Mouse (Mus musculus) neural tube, embryonic 10.5 days (tissue): Measurements from ENCODE around the gene Helb.
"Not testable (repeated sequence)": the region's sequence is repeated elsewhere in the genome, so short reads cannot be mapped to it uniquely, and the experiment has no call there.

Source experiments
- DNase-seq: peaks from one replicate; pipeline ENCODE4 v3.0.0-alpha.2; 2017; ENCODE audit warnings: low spot score; ENCODE audit errors: extremely low spot score

Gene Helb

DNA sequence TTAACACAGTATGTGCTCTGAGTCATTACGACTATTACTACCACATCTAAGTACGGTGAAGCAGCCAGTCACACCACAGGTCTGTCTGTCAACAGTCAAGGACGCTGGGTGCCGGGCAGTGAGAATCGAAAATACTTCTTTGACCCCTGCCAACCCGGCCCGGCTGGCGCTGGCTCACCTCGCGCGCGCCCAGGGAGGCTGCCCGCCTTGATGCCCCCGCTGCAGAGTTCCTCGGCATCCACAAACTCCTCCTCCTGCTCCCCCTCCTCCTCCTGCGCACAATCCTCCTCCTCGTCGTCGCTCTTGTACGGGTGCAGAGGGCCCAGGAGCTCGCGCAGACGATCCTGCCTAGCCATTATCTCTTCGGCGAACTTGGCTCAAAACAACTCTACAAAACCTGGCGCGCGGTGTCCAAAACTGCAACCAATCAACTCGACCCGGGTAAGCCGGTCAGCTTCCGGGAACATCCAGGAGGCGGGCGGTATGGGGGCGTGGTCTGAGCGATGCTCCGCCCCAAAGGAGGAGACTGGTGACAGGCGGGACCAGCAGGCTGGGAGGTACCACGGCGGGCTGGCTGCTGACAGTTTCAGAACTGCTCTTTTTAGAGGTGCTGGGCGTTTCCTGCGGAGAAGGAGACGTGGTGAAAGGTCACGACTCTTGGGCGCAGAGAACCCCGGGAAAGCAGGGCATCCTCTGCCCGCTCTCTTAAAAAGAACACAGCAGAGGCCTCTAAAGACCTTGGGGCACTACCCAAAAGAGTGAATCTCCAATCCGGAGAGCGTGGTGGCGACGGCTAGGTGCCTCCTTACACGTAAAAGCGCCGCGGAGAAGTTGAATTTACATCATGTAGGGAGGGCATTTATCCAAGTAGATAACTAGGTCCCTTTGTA, at the start of gene Helb:
Gene Helb, minus strand, starts transcription at position 481 of the 890 bp plus-strand sequence.
- peak; percentile 96 for DNase-seq

DNA sequence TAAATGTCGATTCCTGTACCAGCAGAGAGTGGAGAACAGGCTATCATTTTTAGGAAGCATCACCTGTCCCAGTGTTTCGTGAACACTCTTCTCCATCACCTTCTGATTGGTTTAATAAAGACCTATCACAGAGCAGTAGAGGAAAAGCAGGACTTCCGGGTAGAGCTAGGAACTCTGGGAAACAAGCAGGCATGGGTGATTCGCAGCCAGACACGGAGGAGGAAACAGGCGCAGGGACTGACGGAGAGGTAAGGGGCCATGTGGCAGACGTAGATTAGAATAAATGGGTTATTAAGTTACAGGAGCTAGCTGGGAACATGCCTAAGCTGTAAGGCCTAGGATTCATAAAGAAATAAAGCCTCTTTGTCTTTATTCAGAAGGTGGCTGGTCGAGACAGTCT, 47.7 kb upstream of the Helb start:
- no peak for DNase-seq

DNA sequence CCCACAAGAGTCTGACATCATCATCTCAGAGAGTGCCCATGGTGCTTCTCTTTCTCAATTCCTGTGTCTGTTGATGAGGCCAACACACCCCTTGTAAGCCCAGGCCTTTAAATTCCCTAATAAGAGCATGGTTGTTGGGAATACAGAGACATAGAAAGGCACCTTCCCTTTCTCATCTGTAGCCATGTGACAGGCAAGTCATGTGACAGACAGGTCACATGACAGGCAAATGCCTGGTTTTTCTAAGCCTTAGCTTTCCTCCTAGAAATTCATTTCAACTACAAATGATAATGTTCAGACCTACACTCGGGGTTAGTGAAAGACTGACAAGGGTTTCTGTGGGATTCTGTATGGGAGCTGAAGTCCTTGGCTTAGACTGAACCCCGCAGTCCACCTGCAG, 41.1 kb upstream of the Helb start:
- no peak for DNase-seq

DNA sequence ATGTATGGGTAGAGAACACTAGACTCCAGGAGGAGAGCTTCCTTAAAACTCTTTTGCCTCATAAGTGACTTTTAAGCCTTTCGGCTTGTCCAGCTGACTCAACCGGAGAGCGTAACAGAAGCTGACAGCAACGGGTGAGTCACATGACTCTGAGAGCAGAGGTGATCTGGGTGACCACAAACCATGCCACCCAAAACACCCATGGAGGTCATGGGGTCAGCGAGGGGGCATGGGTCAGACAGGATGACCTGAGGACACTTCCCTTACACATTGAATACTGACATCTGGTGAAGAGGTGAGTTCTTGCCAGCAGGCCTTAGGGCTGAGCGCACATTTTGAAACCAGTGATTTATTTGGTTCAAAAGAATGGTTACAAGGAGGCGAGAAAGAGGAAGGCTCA, 38.9 kb upstream of the Helb start:
- DNase-seq, result no peak

GRCm38 (mm10) chr10:120140916-120141516, 28.2 kb upstream of the Helb start:
- DNase-seq, result no peak

DNA sequence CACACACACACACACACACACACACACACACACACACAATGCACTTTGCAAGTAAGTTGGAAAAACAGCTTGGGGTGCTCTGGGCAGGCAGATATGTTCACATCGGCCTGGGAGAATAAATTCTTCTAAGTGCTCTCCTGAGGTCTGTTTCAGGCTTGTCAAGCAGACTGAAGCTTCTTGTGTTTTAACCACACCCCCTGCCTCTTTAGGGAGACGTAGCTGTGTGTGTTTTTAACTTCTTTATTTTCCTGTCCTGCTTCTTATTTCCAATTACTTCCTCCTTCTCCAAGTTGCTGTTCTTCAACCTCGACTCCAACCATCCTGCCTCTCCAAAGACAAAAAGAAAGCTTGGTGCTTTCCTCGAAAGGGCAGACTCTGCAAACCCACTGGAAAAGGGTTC, 27.4 kb upstream of the Helb start:
- no peak for DNase-seq

DNA sequence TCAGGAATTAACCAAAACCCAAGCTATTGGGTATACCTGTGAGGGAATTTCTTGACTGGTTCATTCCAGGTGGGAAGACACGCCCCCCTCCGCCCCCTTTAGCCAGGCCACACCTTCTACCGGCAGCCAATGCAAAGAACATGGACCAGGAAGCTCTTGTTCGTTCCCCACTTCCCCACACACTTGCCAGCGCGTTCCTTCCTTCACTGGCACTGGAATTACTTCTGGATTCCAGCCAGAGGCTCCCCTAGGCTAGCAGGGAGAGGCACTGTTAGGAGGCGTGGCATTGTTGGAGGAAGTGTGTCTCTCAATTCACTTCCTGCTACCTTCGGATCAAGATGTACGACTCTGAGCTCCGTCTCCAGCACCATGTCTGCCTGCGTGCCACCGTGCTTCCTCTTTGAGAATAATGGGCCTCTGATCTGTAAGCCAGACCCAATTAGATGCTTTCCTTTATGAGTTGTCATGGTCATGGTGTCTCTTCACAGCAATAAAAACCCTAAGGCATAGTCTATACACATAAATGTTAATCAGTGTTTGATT, 23.3 kb upstream of the Helb start:
- DNase-seq, result no peak

- no peak for DNase-seq
Measured at GRCm38 (mm10) chr10:120133697-120134096, 20.9 kb upstream of the Helb start.

DNA sequence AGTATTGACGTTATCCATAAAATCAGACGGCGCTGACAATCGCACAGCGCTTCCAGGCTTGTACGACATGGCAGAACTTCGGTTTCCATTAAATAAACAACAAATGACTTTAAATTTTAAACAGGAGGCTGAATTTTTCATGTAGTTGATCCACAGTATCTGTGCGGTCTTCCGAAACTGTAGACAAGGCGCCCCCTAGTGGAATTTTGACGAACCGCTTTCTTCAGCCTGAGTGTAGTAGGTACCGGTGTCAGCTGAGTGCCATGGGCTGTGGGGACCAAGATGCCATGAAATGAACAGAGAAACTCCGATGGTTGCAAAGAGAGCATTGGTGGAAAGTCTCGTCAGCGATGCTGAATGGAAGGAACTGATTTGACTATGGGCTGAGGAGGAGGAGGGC, 17.8 kb upstream of the Helb start:
- peak; percentile 42 for DNase-seq

DNA sequence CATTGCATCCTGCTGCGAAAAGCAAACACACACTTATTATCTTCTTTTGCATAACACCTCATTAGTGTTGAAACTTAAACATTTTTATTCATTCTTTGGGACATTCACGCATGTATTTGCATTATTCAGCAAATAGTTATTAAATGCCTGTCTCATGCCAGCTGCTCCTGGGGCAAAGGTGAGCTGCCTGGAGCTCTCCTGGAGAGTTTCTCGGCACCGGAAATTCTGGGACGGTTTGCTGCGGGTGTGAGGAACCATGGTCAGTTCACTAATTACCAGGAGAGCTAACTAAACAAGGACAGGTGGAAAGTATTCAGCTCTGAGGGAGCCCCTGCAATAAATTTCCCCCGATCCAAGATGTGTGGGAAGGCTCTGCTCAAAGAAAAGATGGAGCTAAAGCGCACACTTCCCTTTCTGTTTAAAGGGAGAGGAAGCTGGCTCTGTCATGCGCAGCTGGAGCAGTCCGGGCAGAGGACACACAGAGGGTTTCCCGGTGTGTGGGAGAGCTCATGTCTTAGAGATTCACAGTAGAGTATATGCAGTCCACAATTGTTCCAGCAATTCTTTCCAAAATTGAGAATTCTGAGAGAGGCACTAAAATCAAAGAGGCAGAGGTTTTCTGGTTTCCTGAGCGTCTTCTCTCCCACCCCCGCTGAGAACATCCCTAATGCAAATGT, 16.0 kb upstream of the Helb start:
- DNase-seq, result no peak

- no peak for DNase-seq
Measured at GRCm38 (mm10) chr10:120125465-120125857, 12.7 kb upstream of the Helb start.

- peak; percentile 80 for DNase-seq
Measured at GRCm38 (mm10) chr10:120124801-120125464, 12.1 kb upstream of the Helb start.

DNA sequence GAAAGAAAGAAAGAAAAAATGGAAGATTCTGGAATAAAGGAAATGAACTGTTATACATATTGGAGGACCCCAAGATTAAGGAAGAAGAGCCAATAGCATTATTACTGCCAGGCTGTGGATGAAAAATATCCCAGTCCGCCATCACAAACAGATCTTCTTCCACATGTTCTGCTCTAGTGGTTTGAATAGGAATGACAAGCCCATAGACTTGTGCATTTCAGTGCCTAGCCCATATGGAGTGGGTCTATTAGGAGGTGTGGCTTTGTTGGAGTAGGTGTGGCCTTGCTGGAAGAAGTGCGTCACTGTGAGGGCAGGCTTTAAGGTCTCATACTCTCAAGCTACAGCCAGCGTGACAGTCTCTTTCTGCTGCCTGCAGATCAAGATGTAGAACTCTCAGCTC, 10.9 kb upstream of the Helb start:
- no peak for DNase-seq

GRCm38 (mm10) chr10:120115249-120115648, 2.5 kb upstream of the Helb start:
- no peak for DNase-seq

- no peak for DNase-seq
Measured at GRCm38 (mm10) chr10:120114493-120114892, 1.7 kb upstream of the Helb start.

DNA sequence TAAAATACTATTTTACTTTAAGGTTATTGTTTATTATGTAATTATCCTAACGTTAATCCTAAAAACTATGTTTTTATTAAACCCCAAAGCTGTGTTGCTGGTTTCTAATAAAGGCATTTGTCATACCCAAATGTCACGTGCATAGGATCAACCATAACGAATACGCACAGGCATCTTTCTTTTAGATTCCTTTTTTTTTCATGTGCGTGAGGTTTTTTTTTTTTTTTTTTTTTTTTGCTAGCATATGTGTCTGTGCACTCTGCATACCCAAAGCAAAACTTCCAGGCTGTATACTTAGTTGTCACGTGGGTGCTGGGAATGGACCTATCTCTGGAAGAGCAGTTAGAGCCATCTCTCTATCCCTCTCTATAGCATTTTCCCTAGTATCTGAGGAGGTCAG, 1.2 kb upstream of the Helb start:
- DNase-seq, result no peak

DNA sequence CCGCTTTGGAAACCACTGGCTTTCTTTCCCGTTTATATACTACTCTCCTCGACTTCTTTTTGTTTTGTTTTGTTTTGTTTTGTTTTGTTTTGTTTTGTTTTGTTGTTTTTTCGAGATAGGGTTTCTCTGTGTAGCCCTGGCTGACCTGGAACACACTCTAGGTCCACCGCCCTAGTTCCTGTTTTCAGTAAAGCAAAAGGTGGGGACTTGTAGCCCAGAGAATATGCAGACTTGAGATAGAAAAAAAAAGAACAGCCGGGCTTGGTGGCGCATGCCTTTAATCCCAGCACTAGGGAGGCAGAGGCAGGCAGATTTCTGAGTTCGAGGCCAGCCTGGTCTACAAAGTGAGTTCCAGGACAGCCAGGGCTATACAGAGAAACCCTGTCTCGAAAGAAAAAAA, 695 bp upstream of the Helb start:
- DNase-seq, result not testable (repeated sequence)

DNA sequence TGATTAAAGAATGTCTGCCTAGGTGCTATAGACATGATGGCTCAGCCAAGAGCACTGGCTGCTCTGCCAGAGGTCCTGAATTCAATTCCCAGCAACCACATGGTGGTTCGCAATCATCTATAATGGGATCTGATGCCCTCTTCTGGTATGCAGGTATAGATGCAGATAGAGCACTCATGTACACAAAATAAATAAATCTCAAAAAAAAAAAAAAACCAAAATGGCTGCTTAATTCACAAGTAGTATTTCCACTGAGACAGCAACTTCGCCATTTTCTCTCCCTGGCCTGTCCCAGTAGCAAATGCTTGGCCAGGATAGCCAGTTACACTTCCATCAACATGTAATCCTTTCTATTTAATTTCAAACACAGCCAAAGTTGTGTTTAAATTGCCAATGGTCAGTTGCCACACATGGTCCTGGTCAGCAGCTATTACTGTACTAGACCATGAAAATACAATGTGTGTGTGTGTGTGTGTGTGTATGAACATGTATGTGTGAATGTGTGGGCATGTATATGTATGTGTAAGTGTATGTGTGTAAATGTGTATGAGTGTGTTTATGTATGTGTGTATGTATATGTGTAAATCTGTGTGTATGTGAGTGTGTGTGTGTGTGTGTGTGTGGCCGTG, 982 bp downstream of the Helb start:
- DNase-seq, result no peak

GRCm38 (mm10) chr10:120100806-120101205, 12.0 kb downstream of the Helb start:
- DNase-seq, result no peak

- no peak for DNase-seq
Measured at GRCm38 (mm10) chr10:120097564-120097963, 15.2 kb downstream of the Helb start.

DNA sequence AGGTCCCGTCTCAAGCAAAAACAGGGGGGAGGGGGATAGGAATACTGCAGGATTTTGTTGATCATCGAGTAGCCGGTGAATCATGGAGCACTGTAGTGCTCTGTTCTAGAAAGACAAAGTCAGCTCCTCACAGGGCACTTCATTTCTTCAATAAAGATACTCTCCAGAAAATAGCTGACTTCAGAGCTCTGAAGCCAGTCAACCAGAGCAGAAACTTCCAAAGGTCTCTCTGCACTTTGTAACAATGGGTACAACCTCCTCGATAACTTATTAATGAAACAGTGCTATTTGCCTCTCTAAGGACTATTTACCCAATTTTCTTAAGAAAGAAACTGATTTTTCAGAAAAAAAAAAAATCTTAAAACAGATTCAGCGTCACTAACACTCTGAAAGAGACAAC, 17.1 kb downstream of the Helb start:
- no peak for DNase-seq
